Mouse (Mus musculus) MEL (cell line): ENCODE data around the gene Scfd2. TPM values are rescaled to one million over a fixed set of nuclear protein-coding genes. Genes with fewer than 3 reads are reported as not detected.

Experiments used
- DNase-seq: peaks from one replicate; pipeline ENCODE4 v3.0.0; 2011; ENCODE audit warnings: low read depth, low spot score
- H3K27ac ChIP-seq: 2 replicates; pipeline ENCODE4 v1.5.1; 2012; ENCODE audit warnings: low read depth, mild to moderate bottlenecking, control low read depth, low read length, moderate library complexity; ENCODE audit not compliant: control insufficient read depth
- H3K27me3 ChIP-seq, 2 experiments: fragments of 150-350 bp in 1 of 2; sonication (generic) in 1 of 2; 2 replicates each; pipeline ENCODE4 v1.6.1; 2012; ENCODE audit warnings: low read length in 2 of 2, mild to moderate bottlenecking in 2 of 2, improper control_type of control experiment in 1 of 2, moderate library complexity in 1 of 2; ENCODE audit not compliant: insufficient read depth in 2 of 2, control insufficient read depth in 1 of 2
- H3K36me3 ChIP-seq, 2 experiments: 2 replicates each; pipeline ENCODE4 v1.6.1; 2012 to 2014; ENCODE audit warnings: low read length in 2 of 2, improper control_type of control experiment in 1 of 2, inconsistent platforms in 1 of 2, mild to moderate bottlenecking in 1 of 2; ENCODE audit not compliant: insufficient read depth in 2 of 2, control insufficient read depth in 1 of 2
- H3K4me1 ChIP-seq, 2 experiments: fragments of 150-350 bp in 1 of 2; sonication (generic) in 1 of 2; 2 replicates each; pipeline ENCODE4 v1.6.1; 2012; ENCODE audit warnings: low read length in 2 of 2, improper control_type of control experiment in 1 of 2, mild to moderate bottlenecking in 1 of 2; ENCODE audit not compliant: insufficient read depth in 2 of 2, control insufficient read depth in 1 of 2
- H3K4me3 ChIP-seq, 2 experiments: fragments of 150-350 bp in 1 of 2; sonication (generic) in 1 of 2; 2 replicates each; pipeline ENCODE4 v1.5.1; 2012; ENCODE audit warnings: low read depth in 2 of 2, low read length in 2 of 2, mild to moderate bottlenecking in 2 of 2, moderate library complexity in 2 of 2, control low read depth in 1 of 2, improper control_type of control experiment in 1 of 2; ENCODE audit not compliant: control insufficient read depth in 1 of 2, insufficient read depth in 1 of 2
- H3K79me2 ChIP-seq: 2 replicates; pipeline ENCODE4 v1.6.1; 2012; ENCODE audit warnings: mild to moderate bottlenecking, low read length, moderate library complexity; ENCODE audit not compliant: control insufficient read depth, poor library complexity, insufficient read depth
- H3K9ac ChIP-seq: 2 replicates; pipeline ENCODE4 v1.6.1; 2012; ENCODE audit warnings: low read depth, mild to moderate bottlenecking, control low read depth, low read length, moderate library complexity; ENCODE audit not compliant: control insufficient read depth, poor library complexity, severe bottlenecking
- H3K9me3 ChIP-seq: fragments of 150-350 bp; sonication (generic); replicated peaks from 2 replicates; pipeline ENCODE4 v1.6.1; 2012; ENCODE audit warnings: mild to moderate bottlenecking, low read length, improper control_type of control experiment, moderate library complexity; ENCODE audit not compliant: insufficient read depth
- BHLHE40 ChIP-seq: IDR thresholded peaks from 2 replicates; pipeline ENCODE4 v1.6.1; 2012; ENCODE audit warnings: low read depth, mild to moderate bottlenecking, inconsistent platforms, low read length, improper control_type of control experiment, borderline replicate concordance
- EP300 ChIP-seq, 2 experiments: IDR thresholded peaks; 2 replicates each; pipeline ENCODE4 v1.6.1; 2011; ENCODE audit warnings: improper control_type of control experiment in 2 of 2, low read length in 2 of 2, low read depth in 1 of 2, mild to moderate bottlenecking in 1 of 2
- ETS1 ChIP-seq: IDR thresholded peaks from 2 replicates; pipeline ENCODE4 v1.6.1; 2012; ENCODE audit warnings: low read depth, mild to moderate bottlenecking, inconsistent platforms, low read length, improper control_type of control experiment, moderate library complexity
- GATA1 ChIP-seq: IDR thresholded peaks from 2 replicates; pipeline ENCODE4 v1.6.1; 2011; ENCODE audit warnings: low read depth, low read length, improper control_type of control experiment
- MAZ ChIP-seq: IDR thresholded peaks from 2 replicates; pipeline ENCODE4 v1.6.1; 2012; ENCODE audit warnings: low read depth, mild to moderate bottlenecking, inconsistent platforms, low read length, improper control_type of control experiment
- MYB ChIP-seq: IDR thresholded peaks from 2 replicates; pipeline ENCODE4 v1.6.1; 2011; ENCODE audit warnings: mild to moderate bottlenecking, low read depth, low read length, improper control_type of control experiment
- NRF1 ChIP-seq: IDR thresholded peaks from 2 replicates; pipeline ENCODE4 v1.6.1; 2014; ENCODE audit warnings: low read depth, mild to moderate bottlenecking, inconsistent platforms, low read length, improper control_type of control experiment, moderate library complexity; ENCODE audit not compliant: poor library complexity, insufficient read depth, severe bottlenecking
- RAD21 ChIP-seq: IDR thresholded peaks from 2 replicates; pipeline ENCODE4 v1.6.1; 2011; ENCODE audit warnings: mild to moderate bottlenecking, low read depth, low read length, improper control_type of control experiment
- SIN3A ChIP-seq: IDR thresholded peaks from 2 replicates; pipeline ENCODE4 v1.6.1; 2012; ENCODE audit warnings: low read length, improper control_type of control experiment, inconsistent platforms
- TAL1 ChIP-seq: IDR thresholded peaks from 2 replicates; pipeline ENCODE4 v1.6.1; 2012; ENCODE audit warnings: mild to moderate bottlenecking, inconsistent platforms, low read length, moderate library complexity, mixed read lengths
- TCF12 ChIP-seq: IDR thresholded peaks from 2 replicates; pipeline ENCODE4 v1.6.1; 2014; ENCODE audit warnings: low read depth, mild to moderate bottlenecking, inconsistent platforms, low read length, improper control_type of control experiment, moderate library complexity
- USF1 ChIP-seq: IDR thresholded peaks from 2 replicates; pipeline ENCODE4 v1.6.1; 2014; ENCODE audit warnings: low read depth, mild to moderate bottlenecking, inconsistent platforms, low read length, improper control_type of control experiment, moderate library complexity
- ZNF384 ChIP-seq: IDR thresholded peaks from 2 replicates; pipeline ENCODE4 v1.6.1; 2012; ENCODE audit warnings: low read depth, mild to moderate bottlenecking, inconsistent platforms, low read length, improper control_type of control experiment
- polyA plus RNA-seq, 2 experiments: library from polyadenylated mRNA; stranded (reverse) in 1 of 2; unstranded in 1 of 2; fragments of >175 nt in 1 of 2; fragments of >200 nt in 1 of 2; gene quantifications; 2 replicates each; pipeline versions ENCODE4 v1.2.1 to v1.2.4; 2012; ENCODE audit warnings: low replicate concordance in 2 of 2, low read depth in 1 of 2; ENCODE audit not compliant: insufficient read length in 2 of 2, insufficient read depth in 1 of 2, missing spikeins in 1 of 2
- total RNA-seq: library from RNA; depleted of rRNA; stranded (reverse); fragments of 300-350 nt; gene quantifications from 2 replicates; pipeline ENCODE4 v1.2.3, GENCODE M21; 2012

Gene Scfd2
- total and polyA plus RNA-seq, 3 experiments: 18.8 to 20.3 TPM; not detected in 1

GRCm38 (mm10) chr5:74479947-74480346 lies 51.6 kb downstream of the Scfd2 start:
- peak; percentile 59 for DNase-seq
- Histone ChIP-seq H3K9ac (no peak overlapping the region), H3K27ac (peak overlapping the region; percentile 22; the same call in 1 of the 2 replicates), H3K36me3 (peaks cover 0 to 14% of the 10 kb centered on the region in 2 experiments; a peak in 2 of 4 replicates), H3K9me3 (no peaks in the 10 kb centered on the region), H3K4me1 (peaks cover 5 to 10% of the 10 kb centered on the region in 2 experiments), H3K27me3 (no peaks in the 10 kb centered on the region), H3K79me2 (no peaks in the 10 kb centered on the region), H3K4me3 (no peak overlapping the region)
- TF ChIP-seq TAL1 (peak; percentile 32), BHLHE40 (no peak), ZNF384 (no peak), ETS1 (0 out of 2 replicates have a peak, but pooled peaks have one; percentile 32), TCF12 (peak; percentile 66; the same call in 1 of the 2 replicates), SIN3A (no peak), GATA1 (peak; percentile 78), EP300 (IDR thresholded peaks at IDR 0.05; ENCODE audit: low read depth in 1 of 2, low read length in 2 of 2) (peak; percentile 19 to 63; a peak in 1 of 4 replicates)

GRCm38 (mm10) chr5:74479157-74479556 lies 52.4 kb downstream of the Scfd2 start:
- Histone ChIP-seq H3K36me3 (peaks cover 0 to 14% of the 10 kb centered on the region in 2 experiments; a peak in 2 of 4 replicates), H3K9me3 (no peaks in the 10 kb centered on the region), H3K9ac (no peak overlapping the region), H3K27me3 (no peaks in the 10 kb centered on the region), H3K27ac (no peak overlapping the region), H3K4me1 (peaks cover 5 to 10% of the 10 kb centered on the region in 2 experiments), H3K79me2 (no peaks in the 10 kb centered on the region), H3K4me3 (no peak overlapping the region)
- no peak for DNase-seq
- TF ChIP-seq RAD21: no peak
- TF ChIP-seq EP300 (IDR thresholded peaks at IDR 0.05; ENCODE audit: low read depth in 1 of 2, low read length in 2 of 2): no peak

- Histone ChIP-seq H3K27me3 (no peaks in the 10 kb centered on the region), H3K27ac (no peak overlapping the region), H3K9me3 (no peaks in the 10 kb centered on the region), H3K4me3 (no peak overlapping the region), H3K36me3 (peaks cover 0 to 14% of the 10 kb centered on the region in 2 experiments; a peak in 2 of 4 replicates), H3K4me1 (peaks cover 5 to 10% of the 10 kb centered on the region in 2 experiments)
- TF ChIP-seq MAZ: no peak
- no peak for TF ChIP-seq EP300 (IDR thresholded peaks at IDR 0.05; ENCODE audit: low read depth in 1 of 2, low read length in 2 of 2)
- no peak for TF ChIP-seq USF1
- no peak for TF ChIP-seq NRF1
- TF ChIP-seq MYB: no peak
- no peak for TF ChIP-seq TCF12
- no peak for TF ChIP-seq TAL1
- TF ChIP-seq, all 39 proteins: peak for 0
- H3K79me2 ChIP-seq: no peaks in the 10 kb centered on the region
- no peak for DNase-seq
- H3K9ac ChIP-seq: no peak overlapping the region
These were observed 55.0 kb downstream of the Scfd2 start for GRCm38 (mm10) chr5:74476551-74476950.
